Mouse (Mus musculus): ENCODE data around the gene Gm4450. TPM values are rescaled to one million over a fixed set of nuclear protein-coding genes. Genes with fewer than 3 reads are reported as not detected.

The Gm4450 gene
- total and polyA plus RNA-seq, 2 experiments from 2014 or later = not detected

GRCm38 (mm10) chr3:98422926-98423325, 34.0 kb downstream of the Gm4450 start:
- Histone ChIP-seq H3K4me1 (ENCODE audit: control insufficient read depth, insufficient read depth) (peaks cover 17% of the 10 kb centered on the region), H3K27me3 (ENCODE audit: control insufficient read depth, insufficient read depth, low read length) (no peaks in the 10 kb centered on the region), H3K27ac (ENCODE audit: low read depth) (no peak overlapping the region), H3K9me3 (replicated peaks; ENCODE audit: control insufficient read depth, low read length) (no peaks in the 10 kb centered on the region), H3K4me3 (ENCODE audit: low read depth, low read length) (no peak overlapping the region), H3K9ac (replicated peaks; ENCODE audit: low read depth, low read length) (no peak overlapping the region), H3K4me2 (ENCODE audit: low read depth, low read length) (no peak overlapping the region), H3K36me3 (replicated peaks; ENCODE audit: control insufficient read depth, insufficient read depth, low read length) (0 out of 2 replicates have a peak, but pooled peaks cover 9% of the 10 kb centered on the region)
- no peak for ATAC-seq (ENCODE audit: insufficient read depth, low read depth)
- DNase-seq (ENCODE audit: low spot score) = no peak
- WGBS = 86% methylated on average over 4 of the region's 4 CpGs
- TF ChIP-seq EP300 (IDR thresholded peaks at IDR 0.05; ENCODE audit: low read depth) = no peak

DNA sequence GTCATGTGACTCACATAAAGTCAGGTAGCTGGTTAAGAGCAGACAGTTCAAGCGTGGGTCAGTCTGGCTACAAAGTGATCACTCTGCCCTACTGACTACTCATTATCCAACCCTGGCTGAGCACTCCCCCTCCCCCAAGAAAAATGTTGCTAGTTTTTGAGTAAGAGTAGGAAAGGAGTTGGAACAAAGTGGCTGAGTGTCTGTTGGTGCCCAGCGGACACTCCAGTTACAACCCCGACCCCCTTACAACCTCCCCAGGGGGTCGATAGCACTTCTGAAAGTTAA, 37.2 kb downstream of the Gm4450 start:
- H3K4me2 ChIP-seq (ENCODE audit: low read depth, low read length) = no peak overlapping the region
- H3K4me3 ChIP-seq (ENCODE audit: low read depth, low read length) = no peak overlapping the region
- peaks cover 40% of the 10 kb centered on the region for H3K4me1 ChIP-seq (ENCODE audit: control insufficient read depth, insufficient read depth)
- H3K27me3 ChIP-seq (ENCODE audit: control insufficient read depth, insufficient read depth, low read length) = no peaks in the 10 kb centered on the region
- WGBS = 60% methylated on average over 4 of the region's 4 CpGs
- no peak overlapping the region for H3K9ac ChIP-seq (replicated peaks; ENCODE audit: low read depth, low read length)
- ATAC-seq (ENCODE audit: insufficient read depth, low read depth) = no peak
- H3K9me3 ChIP-seq (replicated peaks; ENCODE audit: control insufficient read depth, low read length) = no peaks in the 10 kb centered on the region
- H3K36me3 ChIP-seq (replicated peaks; ENCODE audit: control insufficient read depth, insufficient read depth, low read length) = no peaks in the 10 kb centered on the region
- TF ChIP-seq CTCF (IDR thresholded peaks at IDR 0.05; ENCODE audit: low read depth) = no peak
- TF ChIP-seq EP300 (IDR thresholded peaks at IDR 0.05; ENCODE audit: low read depth) = no peak
- DNase-seq (ENCODE audit: low spot score) = no peak
- no peak overlapping the region for H3K27ac ChIP-seq (ENCODE audit: low read depth)

DNA sequence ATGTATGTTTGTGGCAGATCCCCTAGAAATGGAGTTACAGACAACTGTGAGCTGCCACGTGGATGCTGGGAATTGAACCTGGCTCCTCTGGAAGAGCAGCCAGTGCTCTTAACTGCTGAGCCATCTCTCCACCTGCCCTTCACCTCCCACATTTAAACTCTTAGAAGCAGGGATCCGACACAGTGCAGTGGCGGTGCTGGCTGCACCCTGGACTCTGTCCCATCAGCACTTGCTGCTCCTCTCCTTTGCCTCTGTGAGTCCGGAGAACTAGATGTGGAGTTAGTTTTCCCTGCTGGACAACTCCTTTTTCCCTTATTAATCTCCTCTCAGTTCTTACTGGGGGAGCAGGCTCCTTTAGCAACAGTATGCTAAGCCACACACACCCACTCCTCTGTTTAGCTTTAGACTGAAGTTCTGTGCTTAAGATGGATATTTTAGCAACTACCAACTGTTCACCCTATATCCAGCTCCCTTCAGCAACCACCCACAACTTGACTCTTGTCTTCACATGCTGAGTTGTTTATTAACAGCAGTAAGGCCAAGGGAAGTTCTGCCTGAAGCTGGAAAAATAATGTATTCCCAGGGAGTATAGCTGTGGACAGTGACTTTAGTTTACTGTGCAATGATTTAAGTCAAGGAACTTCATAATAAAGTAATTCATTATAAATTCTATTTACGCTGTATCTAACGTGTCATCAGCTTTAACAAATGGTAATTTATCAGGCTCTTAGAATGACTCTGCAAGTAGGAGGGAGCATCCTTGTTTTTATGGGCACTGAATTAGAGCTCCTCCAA, 37.7 kb downstream of the Gm4450 start:
- no peak overlapping the region for H3K4me2 ChIP-seq (ENCODE audit: low read depth, low read length)
- peaks cover 45% of the 10 kb centered on the region for H3K4me1 ChIP-seq (ENCODE audit: control insufficient read depth, insufficient read depth)
- no peak for TF ChIP-seq CTCF (IDR thresholded peaks at IDR 0.05; ENCODE audit: low read depth)
- TF ChIP-seq EP300 (IDR thresholded peaks at IDR 0.05; ENCODE audit: low read depth) = no peak
- 66% methylated on average over 6 of the region's 6 CpGs for WGBS
- H3K27me3 ChIP-seq (ENCODE audit: control insufficient read depth, insufficient read depth, low read length) = no peaks in the 10 kb centered on the region
- H3K9me3 ChIP-seq (replicated peaks; ENCODE audit: control insufficient read depth, low read length) = no peaks in the 10 kb centered on the region
- no peak overlapping the region for H3K4me3 ChIP-seq (ENCODE audit: low read depth, low read length)
- H3K36me3 ChIP-seq (replicated peaks; ENCODE audit: control insufficient read depth, insufficient read depth, low read length) = no peaks in the 10 kb centered on the region
- H3K9ac ChIP-seq (replicated peaks; ENCODE audit: low read depth, low read length) = no peak overlapping the region
- no peak for DNase-seq (ENCODE audit: low spot score)
- H3K27ac ChIP-seq (ENCODE audit: low read depth) = 0 out of 2 replicates have a peak overlapping the region, but pooled peaks have one; percentile 20
- ATAC-seq (ENCODE audit: insufficient read depth, low read depth) = no peak

GRCm38 (mm10) chr3:98417328-98417727, 39.6 kb downstream of the Gm4450 start:
- TF ChIP-seq CTCF (IDR thresholded peaks at IDR 0.05; ENCODE audit: low read depth) (no peak; the same call in 1 of the 2 replicates), EP300 (IDR thresholded peaks at IDR 0.05; ENCODE audit: low read depth) (peak; percentile 95)
- peak; percentile 95 for DNase-seq (ENCODE audit: low spot score)
- peak; percentile 90 for ATAC-seq (ENCODE audit: insufficient read depth, low read depth)
- Histone ChIP-seq H3K4me2 (ENCODE audit: low read depth, low read length) (peak overlapping the region; percentile 30), H3K4me3 (ENCODE audit: low read depth, low read length) (no peak overlapping the region), H3K27me3 (ENCODE audit: control insufficient read depth, insufficient read depth, low read length) (no peaks in the 10 kb centered on the region), H3K9ac (replicated peaks; ENCODE audit: low read depth, low read length) (no peak overlapping the region), H3K9me3 (replicated peaks; ENCODE audit: control insufficient read depth, low read length) (no peaks in the 10 kb centered on the region), H3K4me1 (ENCODE audit: control insufficient read depth, insufficient read depth) (peaks cover 63% of the 10 kb centered on the region), H3K27ac (ENCODE audit: low read depth) (peak overlapping the region; percentile 64), H3K36me3 (replicated peaks; ENCODE audit: control insufficient read depth, insufficient read depth, low read length) (no peaks in the 10 kb centered on the region)
- WGBS = 2% methylated on average over 4 of the region's 4 CpGs

DNA sequence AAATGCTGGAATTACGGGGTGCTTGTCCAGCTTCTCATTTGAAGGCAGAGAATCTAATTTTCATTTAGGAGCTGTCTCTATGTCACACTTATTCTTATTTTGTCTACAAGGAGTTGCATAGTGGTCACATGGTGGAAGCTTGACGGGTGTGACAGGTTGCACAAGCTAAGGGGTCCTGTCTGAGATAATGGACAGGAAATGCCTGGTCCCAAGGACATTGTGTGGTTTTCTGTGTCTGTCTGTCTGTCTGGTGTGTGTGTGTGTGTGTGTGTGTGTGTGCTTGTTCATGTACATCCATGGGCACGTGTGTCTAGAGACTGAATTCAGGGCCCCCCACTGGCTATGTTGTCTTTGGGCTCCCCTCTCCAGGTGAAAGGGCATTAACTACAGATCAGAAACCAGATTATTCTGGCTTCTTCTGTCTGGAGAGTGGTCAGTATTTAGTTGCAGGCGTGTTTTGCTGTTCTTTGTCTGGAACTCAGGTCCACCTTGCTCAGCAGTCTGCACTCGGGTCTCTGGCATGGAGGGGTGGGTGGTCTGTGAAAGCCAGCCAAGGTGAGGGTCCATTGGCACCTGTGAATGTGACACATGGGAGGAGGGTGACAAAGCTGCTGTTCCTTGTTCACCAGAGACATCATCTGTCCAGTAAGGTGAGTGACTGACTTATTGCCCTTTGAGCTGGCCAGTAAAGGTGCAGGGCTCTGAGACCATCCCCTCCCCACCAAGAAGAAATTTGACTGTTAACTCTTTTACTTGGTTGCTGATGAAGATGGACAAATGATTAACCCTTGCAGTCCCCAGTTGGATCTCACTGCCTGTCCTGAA, 40.3 kb downstream of the Gm4450 start:
- H3K9ac ChIP-seq (replicated peaks; ENCODE audit: low read depth, low read length) = no peak overlapping the region
- ATAC-seq (ENCODE audit: insufficient read depth, low read depth) (no peak; the same call in 1 of the 2 replicates), DNase-seq (ENCODE audit: low spot score) (peak; percentile 10)
- peak overlapping the region; percentile 64 for H3K27ac ChIP-seq (ENCODE audit: low read depth)
- no peaks in the 10 kb centered on the region for H3K9me3 ChIP-seq (replicated peaks; ENCODE audit: control insufficient read depth, low read length)
- H3K4me2 ChIP-seq (ENCODE audit: low read depth, low read length) = peak overlapping the region; percentile 30
- no peak overlapping the region for H3K4me3 ChIP-seq (ENCODE audit: low read depth, low read length)
- H3K27me3 ChIP-seq (ENCODE audit: control insufficient read depth, insufficient read depth, low read length) = no peaks in the 10 kb centered on the region
- H3K36me3 ChIP-seq (replicated peaks; ENCODE audit: control insufficient read depth, insufficient read depth, low read length) = no peaks in the 10 kb centered on the region
- 56% methylated on average over 5 of the region's 5 CpGs for WGBS
- TF ChIP-seq EP300 (IDR thresholded peaks at IDR 0.05; ENCODE audit: low read depth) (no peak), CTCF (IDR thresholded peaks at IDR 0.05; ENCODE audit: low read depth) (no peak)
- peaks cover 70% of the 10 kb centered on the region for H3K4me1 ChIP-seq (ENCODE audit: control insufficient read depth, insufficient read depth)

Measured in heart, postnatal 0 days (tissue).